Mouse (Mus musculus) adipose tissue, adult 10 weeks (tissue): ENCODE results near the gene Gp1ba. TPM values are rescaled to one million over a fixed set of nuclear protein-coding genes. Genes with fewer than 3 reads are reported as not detected.

Experiments used
- polyA plus RNA-seq: library from polyadenylated mRNA; stranded (reverse); fragments of 350-450 nt; fragmentation: Illumina TruSeq; extraction: RNeasy Lipid Tissue Mini Kit (QIAGEN cat#74804); gene quantifications from one replicate; pipeline ENCODE4 v1.2.3, GENCODE M21; 2014; ENCODE audit warnings: low read depth, low replicate concordance

The Gp1ba gene
- not detected for polyA plus RNA-seq

GRCm38 (mm10) chr11:70638714-70639278, at the start of gene Gp1ba:
Gp1ba (plus strand) TSS chr11:70639122.

GRCm38 (mm10) chr11:70615516-70616093, 23.3 kb upstream of the Gp1ba start, which contains the start of gene 4930544D05Rik:
4930544D05Rik (plus strand) TSS chr11:70615848.

GRCm38 (mm10) chr11:70619101-70619500, 19.8 kb upstream of the Gp1ba start, which contains the start of gene Chrne:
Chrne (minus strand) TSS chr11:70619216.

DNA sequence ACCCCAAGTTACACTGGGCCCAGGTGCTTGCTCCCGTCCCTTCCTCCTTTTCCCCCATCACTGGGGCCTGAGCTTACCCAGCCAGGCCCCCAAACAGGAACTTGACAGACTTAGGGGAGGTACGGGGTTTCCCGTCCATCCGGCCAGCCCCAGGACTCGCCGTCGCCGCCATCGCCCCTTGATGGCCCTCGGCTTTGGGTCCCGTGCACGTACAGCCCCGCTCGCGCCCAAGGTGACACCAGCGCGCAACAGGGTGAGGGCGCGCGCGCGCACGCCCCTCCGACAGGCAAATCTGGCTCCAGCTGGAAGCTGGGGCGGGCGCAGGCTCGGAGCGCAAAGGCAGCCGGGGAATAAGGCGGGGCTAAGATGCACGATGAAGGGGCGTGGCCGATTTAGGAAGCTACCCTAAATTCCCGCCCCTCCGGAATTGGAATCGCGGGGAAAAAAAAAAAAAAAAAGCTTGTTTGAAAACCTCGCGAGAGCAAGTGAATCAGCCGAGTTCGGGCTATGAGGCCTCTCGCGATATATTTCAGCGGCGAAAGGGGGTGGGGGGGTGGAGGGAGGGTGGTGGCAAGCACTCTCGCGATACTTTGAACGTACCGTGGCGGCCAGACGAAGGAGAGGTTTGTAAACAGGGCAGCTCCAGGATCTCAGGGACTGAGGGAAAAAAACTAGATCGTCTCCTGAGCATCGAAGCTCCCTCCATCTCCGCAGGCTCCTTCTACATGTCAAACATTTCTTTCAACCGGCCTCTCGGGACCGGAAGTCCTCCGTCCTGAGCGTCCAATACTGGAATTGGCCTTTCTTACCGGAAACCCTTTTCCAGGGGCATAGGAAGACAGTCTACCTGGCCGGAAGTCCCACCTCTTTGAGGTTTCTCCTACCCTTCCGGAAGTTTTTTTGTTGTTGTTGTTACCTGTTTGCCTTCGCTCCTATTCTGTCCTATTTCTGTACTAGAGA, 8.0 kb downstream of the Gp1ba start, which contains the start of the genes Rnf167 and Slc25a11:
TSS of gene Rnf167 (plus strand) at position 545 of the 960 bp plus-strand sequence.
TSS of gene Slc25a11 (minus strand) at position 789 of the 960 bp plus-strand sequence.

DNA sequence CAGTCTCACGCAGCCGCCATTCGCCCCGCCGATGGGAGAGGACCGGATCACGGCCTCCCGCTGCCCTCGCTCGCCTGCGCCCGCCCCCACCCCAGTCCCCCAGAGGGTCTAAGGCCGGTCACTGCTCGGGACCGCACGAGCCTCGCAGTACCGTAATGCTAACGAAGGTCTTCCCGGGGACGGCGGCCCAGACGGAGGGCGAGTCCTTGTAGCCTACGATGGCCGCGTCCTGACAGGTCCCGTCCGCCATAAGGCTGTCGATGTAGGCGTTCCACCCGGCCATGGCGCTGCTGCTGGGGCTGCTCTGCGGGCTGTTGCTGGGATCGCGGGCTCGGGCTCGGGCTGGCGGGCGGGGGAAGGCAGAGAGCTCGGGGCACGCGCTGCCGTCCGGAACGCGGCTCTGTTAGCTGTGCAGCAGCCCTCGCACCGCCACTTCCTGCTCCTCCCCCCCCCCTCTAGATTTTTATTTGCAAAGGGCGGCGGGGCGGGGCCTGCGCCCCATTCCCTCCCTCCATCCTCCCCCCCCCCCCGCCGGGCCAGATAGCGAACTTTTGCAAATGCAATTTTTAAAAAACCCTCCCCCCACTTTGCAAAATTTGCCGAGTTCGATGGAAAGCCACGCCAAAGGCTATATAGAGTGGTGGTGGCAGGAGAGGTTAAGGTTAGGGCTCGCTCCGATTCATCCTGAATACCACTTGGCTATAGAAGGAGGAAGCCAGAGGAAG, 15.4 kb downstream of the Gp1ba start, which contains the start of gene Pfn1:
TSS of gene Pfn1 (minus strand) at position 447 of the 725 bp plus-strand sequence.

DNA sequence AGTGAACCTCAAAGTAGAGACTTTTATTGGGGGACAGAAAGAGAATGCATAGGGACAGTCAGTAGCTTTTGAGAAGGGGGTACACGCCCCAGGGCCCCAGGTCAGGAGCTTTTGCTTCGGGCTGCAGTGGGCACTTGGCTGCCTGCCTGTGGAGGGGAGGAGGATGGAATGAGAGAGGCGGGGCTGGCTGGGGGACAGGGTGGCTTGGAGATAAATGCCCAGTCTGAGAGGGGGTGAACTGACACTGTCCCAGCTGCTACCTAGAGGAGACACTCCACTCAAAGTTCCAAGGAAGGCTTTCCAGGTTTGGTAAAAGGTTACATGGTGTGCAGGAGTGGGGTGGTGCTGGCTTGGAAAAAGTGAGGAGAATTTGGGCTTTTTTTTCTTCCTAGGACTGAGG, 18.0 kb downstream of the Gp1ba start, which contains the start of gene Eno3:
TSS of gene Eno3 (plus strand) at position 239 of the 400 bp plus-strand sequence.

GRCm38 (mm10) chr11:70668771-70669505, 30.0 kb downstream of the Gp1ba start, which contains the start of gene Spag7:
Spag7 (minus strand) TSS chr11:70669416.

GRCm38 (mm10) chr11:70687601-70688199, 48.8 kb downstream of the Gp1ba start, which contains the start of gene Camta2:
Camta2 (minus strand) TSS chr11:70688105.

Other genes with a start within 250 kb of the Gp1ba start
- gene Pelp1, start 229.1 kb upstream of the Gp1ba start, polyA plus RNA-seq = 15.2 TPM
- gene Arrb2, start 206.5 kb upstream of the Gp1ba start, polyA plus RNA-seq = 45.5 TPM
- 24.2 TPM for gene Med11, start 187.2 kb upstream of the Gp1ba start, polyA plus RNA-seq
- gene Zmynd15, start 179.7 kb upstream of the Gp1ba start, polyA plus RNA-seq = 5.6 TPM
- 14.8 TPM for gene Cxcl16, start 179.1 kb upstream of the Gp1ba start, polyA plus RNA-seq
- not detected for gene Tm4sf5, start 133.9 kb upstream of the Gp1ba start, polyA plus RNA-seq
- gene Vmo1, start 124.5 kb upstream of the Gp1ba start, polyA plus RNA-seq = not detected
- gene Gltpd2, start 119.9 kb upstream of the Gp1ba start, polyA plus RNA-seq = not detected
- gene Psmb6, start 113.8 kb upstream of the Gp1ba start, polyA plus RNA-seq = 235 TPM
- gene Gm40193, start 106.2 kb upstream of the Gp1ba start, polyA plus RNA-seq = not detected
- gene Pld2, start 99.1 kb upstream of the Gp1ba start, polyA plus RNA-seq = 19.3 TPM
- 74.4 TPM for gene Mink1, start 76.2 kb upstream of the Gp1ba start, polyA plus RNA-seq
- gene 4930544D05Rik, start 23.3 kb upstream of the Gp1ba start, polyA plus RNA-seq = 9.8 TPM
- gene Chrne, start 19.9 kb upstream of the Gp1ba start, polyA plus RNA-seq = 0.88 TPM
- 80.8 TPM for gene Rnf167, start 8.1 kb downstream of the Gp1ba start, polyA plus RNA-seq
- gene Slc25a11, start 8.4 kb downstream of the Gp1ba start, polyA plus RNA-seq = 126 TPM
- gene Pfn1, start 15.5 kb downstream of the Gp1ba start, polyA plus RNA-seq = 446 TPM
- gene Eno3, start 18.1 kb downstream of the Gp1ba start, polyA plus RNA-seq = 36.3 TPM
- 75.7 TPM for gene Spag7, start 30.3 kb downstream of the Gp1ba start, polyA plus RNA-seq
- 27.5 TPM for gene Camta2, start 49.0 kb downstream of the Gp1ba start, polyA plus RNA-seq
- gene Inca1, start 61.0 kb downstream of the Gp1ba start, polyA plus RNA-seq = 21.7 TPM
- gene Kif1c, start 61.4 kb downstream of the Gp1ba start, polyA plus RNA-seq = 97.3 TPM
- gene Zfp3, start 125.1 kb downstream of the Gp1ba start, polyA plus RNA-seq = 6.4 TPM
- 0.79 TPM for gene Scimp, start 173.5 kb downstream of the Gp1ba start, polyA plus RNA-seq
- 17.2 TPM for gene Rabep1, start 205.7 kb downstream of the Gp1ba start, polyA plus RNA-seq